Mouse (Mus musculus): Measurements from ENCODE around the gene Zkscan5. TPM values are rescaled to one million over a fixed set of nuclear protein-coding genes. Genes with fewer than 3 reads are reported as not detected.

Zkscan5 gene
- polyA plus RNA-seq, 1 experiment from 2014 or later, result 19.5 TPM

- Histone ChIP-seq H3K36me3 (peaks cover 50% of the 10 kb centered on the region), H3K4me1 (no peaks in the 10 kb centered on the region), H3K9me3 (peaks cover 3% of the 10 kb centered on the region; the same call in 1 of the 2 replicates), H3K27ac (no peak overlapping the region), H3K9ac (no peak overlapping the region), H3K27me3 (no peaks in the 10 kb centered on the region), H3K4me3 (no peak overlapping the region), H3K4me2 (replicated peaks) (no peak overlapping the region)
- 89% methylated on average over 3 of the region's 3 CpGs for WGBS
- no peak for ATAC-seq (ENCODE audit: insufficient number of reproducible peaks, insufficient read depth, low FRiP score, low TSS enrichment)
Observed at GRCm38 (mm10) chr5:145249520-145249919, 45.2 kb downstream of the Zkscan5 start.

Other genes with a start within 250 kb of the Zkscan5 start
- 24.9 and 26.6 TPM in 2 replicates for gene Smurf1, start 238.7 kb upstream of the Zkscan5 start, polyA plus RNA-seq (2016; fragmentation: Nextera tagmentation; extraction: Ambion mirVana)
- not detected in 2 replicates for gene Gm4871, start 171.8 kb upstream of the Zkscan5 start, polyA plus RNA-seq (2016; fragmentation: Nextera tagmentation; extraction: Ambion mirVana)
- gene 1700018F24Rik, start 161.6 kb upstream of the Zkscan5 start, polyA plus RNA-seq (2016; fragmentation: Nextera tagmentation; extraction: Ambion mirVana), result not detected in 2 replicates
- 158 and 159 TPM in 2 replicates for gene Arpc1a, start 120.7 kb upstream of the Zkscan5 start, polyA plus RNA-seq (2016; fragmentation: Nextera tagmentation; extraction: Ambion mirVana)
- not detected in 2 replicates for gene Kpna7, start 120.5 kb upstream of the Zkscan5 start, polyA plus RNA-seq (2016; fragmentation: Nextera tagmentation; extraction: Ambion mirVana)
- gene Arpc1b, start 90.3 kb upstream of the Zkscan5 start, polyA plus RNA-seq (2016; fragmentation: Nextera tagmentation; extraction: Ambion mirVana), result 132 and 134 TPM in 2 replicates
- gene Pdap1, start 64.3 kb upstream of the Zkscan5 start, polyA plus RNA-seq (2016; fragmentation: Nextera tagmentation; extraction: Ambion mirVana), result 129 and 130 TPM in 2 replicates
- gene Bud31, start 64.2 kb upstream of the Zkscan5 start, polyA plus RNA-seq (2016; fragmentation: Nextera tagmentation; extraction: Ambion mirVana), result 218 and 235 TPM in 2 replicates
- 21.6 and 22.8 TPM in 2 replicates for gene Ptcd1, start 37.5 kb upstream of the Zkscan5 start, polyA plus RNA-seq (2016; fragmentation: Nextera tagmentation; extraction: Ambion mirVana)
- gene Cpsf4, start 37.3 kb upstream of the Zkscan5 start, polyA plus RNA-seq (2016; fragmentation: Nextera tagmentation; extraction: Ambion mirVana), result 62.8 and 65.2 TPM in 2 replicates
- gene Atp5j2, start 12.5 kb upstream of the Zkscan5 start, polyA plus RNA-seq (2016; fragmentation: Nextera tagmentation; extraction: Ambion mirVana), result 539 and 600 TPM in 2 replicates
- 9.4 and 9.5 TPM in 2 replicates for gene Zkscan14, start 2.7 kb upstream of the Zkscan5 start, polyA plus RNA-seq (2016; fragmentation: Nextera tagmentation; extraction: Ambion mirVana)
- 36.6 and 39.6 TPM in 2 replicates for gene Zfp655, start 27.2 kb downstream of the Zkscan5 start, polyA plus RNA-seq (2016; fragmentation: Nextera tagmentation; extraction: Ambion mirVana)
- gene Zscan25, start 75.9 kb downstream of the Zkscan5 start, polyA plus RNA-seq (2016; fragmentation: Nextera tagmentation; extraction: Ambion mirVana), result 0.75 and 0.88 TPM in 2 replicates
- gene Cyp3a57, start 140.7 kb downstream of the Zkscan5 start, polyA plus RNA-seq (2016; fragmentation: Nextera tagmentation; extraction: Ambion mirVana), result not detected in 2 replicates